Mouse (Mus musculus) embryonic facial prominence, embryonic 15.5 days (tissue): ENCODE measurements at regions not wholly inside any gene's neighbourhood (a gene's known extent, or its start where the extent isn't known, plus 50 kb on each side); places are given as distances from the start of the nearest gene placed in this dataset.

ENCODE experiments used
- ATAC-seq: fragments of 200-750 bp; cut with Nextera tagmentation; 2 replicates; pipeline ENCODE4 v1.8.0; 2017; ENCODE audit warnings: low read depth, moderate TSS enrichment; ENCODE audit not compliant: insufficient number of reproducible peaks, low FRiP score, low TSS enrichment
- H3K27ac ChIP-seq: fragments of 300-500 bp; sonication (generic); replicated peaks from 2 replicates; pipeline ENCODE4 v1.5.1; 2015; ENCODE audit warnings: mild to moderate bottlenecking, inconsistent platforms
- H3K27me3 ChIP-seq: fragments of 300-500 bp; sonication (generic); 2 replicates; pipeline ENCODE4 v1.6.1; 2015; ENCODE audit warnings: inconsistent platforms
- H3K36me3 ChIP-seq: fragments of 300-500 bp; sonication (generic); 2 replicates; pipeline ENCODE4 v1.6.1; 2015; ENCODE audit warnings: mild to moderate bottlenecking, inconsistent platforms
- H3K4me1 ChIP-seq: fragments of 300-500 bp; sonication (generic); 2 replicates; pipeline ENCODE4 v1.6.1; 2015; ENCODE audit warnings: inconsistent platforms
- H3K4me2 ChIP-seq: fragments of 300-500 bp; sonication (generic); replicated peaks from 2 replicates; pipeline ENCODE4 v1.6.1; 2015; ENCODE audit warnings: mild to moderate bottlenecking, inconsistent platforms
- H3K4me3 ChIP-seq: fragments of 300-500 bp; sonication (generic); replicated peaks from 2 replicates; pipeline ENCODE4 v1.5.1; 2015; ENCODE audit warnings: mild to moderate bottlenecking, inconsistent platforms
- H3K9ac ChIP-seq: fragments of 300-500 bp; sonication (generic); 2 replicates; pipeline ENCODE4 v1.6.1; 2015; ENCODE audit warnings: inconsistent platforms
- H3K9me3 ChIP-seq: fragments of 300-500 bp; sonication (generic); replicated peaks from 2 replicates; pipeline ENCODE4 v1.6.1; 2016; ENCODE audit warnings: inconsistent platforms
- WGBS: fragments of 180-500 bp; shearing (Covaris S2); methylation state at CpG from one replicate; pipeline ENCODE4 v1.1.7; 2015; 5-methylcytosine and 5-hydroxymethylcytosine counted together

- Histone ChIP-seq H3K4me3 (no peak overlapping the region), H3K4me1 (no peaks in the 10 kb centered on the region), H3K4me2 (no peak overlapping the region), H3K9me3 (no peaks in the 10 kb centered on the region), H3K36me3 (no peaks in the 10 kb centered on the region), H3K27ac (no peak overlapping the region), H3K9ac (no peak overlapping the region), H3K27me3 (no peaks in the 10 kb centered on the region)
- 70% methylated on average over 3 of the region's 3 CpGs for WGBS
- ATAC-seq: no peak
Measured at GRCm38 (mm10) chr14:108334879-108335278, 579.1 kb downstream of the Slitrk1 start.

DNA sequence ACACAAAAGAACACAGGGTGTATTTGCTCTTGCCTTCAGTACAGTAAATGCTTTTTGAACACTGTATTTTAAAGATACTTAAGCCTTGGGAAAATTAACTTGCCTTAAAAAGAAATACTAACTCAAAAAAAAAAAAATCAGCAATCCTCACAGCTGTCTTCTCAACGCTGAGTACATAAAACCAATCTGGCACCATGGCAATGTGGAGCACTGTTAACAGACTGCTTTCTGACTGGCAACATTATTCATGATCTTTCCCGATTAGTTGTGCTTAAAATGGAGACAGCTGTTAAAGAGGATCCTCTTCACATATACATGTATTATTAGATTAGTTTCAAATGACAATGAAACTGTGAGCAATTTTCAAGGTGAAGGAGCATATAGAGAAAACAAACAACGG is 587.5 kb downstream of the Slitrk1 start:
- Histone ChIP-seq H3K4me2 (no peak overlapping the region), H3K27ac (no peak overlapping the region), H3K9ac (no peak overlapping the region), H3K27me3 (no peaks in the 10 kb centered on the region), H3K9me3 (no peaks in the 10 kb centered on the region), H3K4me3 (no peak overlapping the region), H3K36me3 (no peaks in the 10 kb centered on the region), H3K4me1 (no peaks in the 10 kb centered on the region)
- no peak for ATAC-seq
- WGBS: 40% methylated on average over 3 of the region's 3 CpGs

- no peak overlapping the region for H3K27ac ChIP-seq
- no peaks in the 10 kb centered on the region for H3K27me3 ChIP-seq
- no peak overlapping the region for H3K4me3 ChIP-seq
- H3K36me3 ChIP-seq: no peaks in the 10 kb centered on the region
- H3K9ac ChIP-seq: no peak overlapping the region
- no peaks in the 10 kb centered on the region for H3K4me1 ChIP-seq
- H3K9me3 ChIP-seq: no peaks in the 10 kb centered on the region
- no peak overlapping the region for H3K4me2 ChIP-seq
- 68% methylated on average over 1 of the region's 1 CpGs for WGBS
- no peak for ATAC-seq
Measured at GRCm38 (mm10) chr14:108323364-108324037, 590.5 kb downstream of the Slitrk1 start.

DNA sequence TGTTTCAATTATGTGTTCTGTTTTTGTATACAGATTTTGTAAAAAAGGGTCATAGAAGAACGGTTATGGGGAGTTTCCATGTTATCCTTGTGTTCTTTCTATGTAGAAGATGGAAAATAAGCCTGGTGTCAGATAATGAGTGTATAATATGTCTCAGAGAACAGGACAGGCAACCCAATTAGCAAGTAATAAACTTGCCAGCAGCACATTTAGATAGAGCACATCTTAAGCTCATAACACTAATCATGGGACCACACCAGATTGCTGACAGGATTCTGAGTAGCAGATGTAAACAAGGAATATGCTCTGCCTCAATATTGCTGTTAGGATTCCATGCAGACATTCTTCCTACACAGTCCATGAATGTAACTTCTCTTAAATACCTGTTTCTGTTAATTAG is 606.3 kb downstream of the Slitrk1 start:
- Histone ChIP-seq H3K4me3 (no peak overlapping the region), H3K9ac (no peak overlapping the region), H3K4me2 (no peak overlapping the region), H3K4me1 (no peaks in the 10 kb centered on the region), H3K36me3 (no peaks in the 10 kb centered on the region), H3K27me3 (no peaks in the 10 kb centered on the region), H3K9me3 (no peaks in the 10 kb centered on the region), H3K27ac (no peak overlapping the region)
- 78% methylated on average over 1 of the region's 1 CpGs for WGBS
- ATAC-seq: no peak

DNA sequence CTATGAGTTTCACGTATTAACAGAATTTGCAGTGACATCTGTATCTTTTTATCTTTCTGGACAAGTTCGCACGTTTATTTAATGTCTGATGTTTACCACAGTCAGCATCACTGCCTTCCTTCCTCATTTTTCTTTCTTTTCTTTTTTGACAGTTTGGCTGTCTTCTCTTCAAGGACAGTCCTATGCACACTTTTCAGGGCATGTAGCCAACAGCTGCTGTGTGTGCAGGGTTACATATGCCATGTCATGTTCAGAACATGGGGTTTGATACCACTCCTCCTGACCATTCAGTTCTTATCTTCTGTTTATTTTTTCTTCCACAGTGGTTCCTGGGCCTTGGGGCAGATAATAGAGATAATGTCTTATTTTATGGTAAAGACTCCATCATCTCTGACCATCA is 634.3 kb downstream of the Slitrk1 start:
- no peaks in the 10 kb centered on the region for H3K4me1 ChIP-seq
- H3K4me2 ChIP-seq: no peak overlapping the region
- H3K9ac ChIP-seq: no peak overlapping the region
- ATAC-seq: no peak
- no peaks in the 10 kb centered on the region for H3K27me3 ChIP-seq
- H3K9me3 ChIP-seq: no peaks in the 10 kb centered on the region
- 80% methylated on average over 3 of the region's 3 CpGs for WGBS
- H3K36me3 ChIP-seq: no peaks in the 10 kb centered on the region
- no peak overlapping the region for H3K27ac ChIP-seq
- no peak overlapping the region for H3K4me3 ChIP-seq

- WGBS: 77% methylated on average over 1 of the region's 1 CpGs
- Histone ChIP-seq H3K9me3 (no peaks in the 10 kb centered on the region), H3K36me3 (no peaks in the 10 kb centered on the region), H3K4me3 (no peak overlapping the region), H3K27me3 (no peaks in the 10 kb centered on the region), H3K4me1 (no peaks in the 10 kb centered on the region), H3K27ac (no peak overlapping the region), H3K9ac (no peak overlapping the region), H3K4me2 (no peak overlapping the region)
- ATAC-seq: no peak
Measured at GRCm38 (mm10) chr14:108261083-108261482, 652.9 kb downstream of the Slitrk1 start.

DNA sequence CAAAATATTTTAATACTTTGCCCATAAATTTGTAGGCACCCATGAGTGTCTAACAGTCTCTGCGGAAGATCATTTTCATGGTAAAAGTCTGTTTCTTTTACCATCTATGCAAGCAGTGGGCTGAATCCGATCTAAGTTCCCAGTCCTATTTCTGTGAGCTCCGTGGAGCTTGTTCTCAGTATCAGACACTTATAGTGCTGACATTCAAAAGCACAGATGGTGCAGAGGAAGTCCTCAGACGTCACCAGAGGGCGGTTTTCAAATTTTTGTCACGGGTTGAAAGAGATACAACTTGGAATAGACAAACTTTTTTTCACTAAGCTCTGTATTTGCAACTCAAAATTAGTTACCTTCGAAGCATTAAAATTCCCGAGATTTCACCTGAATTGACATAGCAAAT is 666.6 kb downstream of the Slitrk1 start:
- Histone ChIP-seq H3K4me3 (no peak overlapping the region), H3K36me3 (no peaks in the 10 kb centered on the region), H3K4me1 (no peaks in the 10 kb centered on the region), H3K27ac (no peak overlapping the region), H3K9me3 (no peaks in the 10 kb centered on the region), H3K4me2 (no peak overlapping the region), H3K27me3 (no peaks in the 10 kb centered on the region), H3K9ac (no peak overlapping the region)
- no peak for ATAC-seq
- WGBS: 59% methylated on average over 8 of the region's 8 CpGs

DNA sequence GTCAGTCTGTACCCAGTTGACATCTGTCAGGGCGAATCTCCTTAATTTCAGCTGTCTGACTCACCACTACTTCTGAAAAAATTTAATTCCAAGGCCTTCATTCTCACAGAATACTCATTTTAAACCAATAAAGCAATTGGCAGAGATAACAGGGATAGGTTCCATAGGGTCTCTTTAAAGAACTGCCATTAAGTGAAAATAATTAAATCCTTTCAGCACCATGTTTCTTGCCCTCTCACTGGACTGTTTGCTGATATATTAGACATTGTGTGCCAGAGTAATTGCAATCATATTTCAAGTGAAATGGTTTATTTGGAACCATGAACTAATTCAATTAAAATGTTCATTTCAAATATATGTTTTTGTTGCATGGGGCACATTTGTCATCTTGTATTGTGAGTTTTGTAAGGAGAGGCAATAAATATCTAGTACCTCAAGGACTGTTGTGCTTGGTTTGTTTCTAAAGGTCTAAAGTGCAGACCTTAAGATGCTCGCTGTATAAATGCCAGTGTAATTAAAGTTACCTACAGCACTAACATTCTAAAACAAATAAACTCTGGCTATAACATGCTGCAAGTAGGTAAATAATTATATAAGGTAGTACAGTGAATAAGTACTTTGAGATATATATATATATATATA is 688.4 kb downstream of the Slitrk1 start:
- no peak overlapping the region for H3K9ac ChIP-seq
- WGBS: 83% methylated on average over 2 of the region's 2 CpGs
- no peak overlapping the region for H3K4me3 ChIP-seq
- H3K27me3 ChIP-seq: no peaks in the 10 kb centered on the region
- no peak overlapping the region for H3K4me2 ChIP-seq
- no peak overlapping the region for H3K27ac ChIP-seq
- ATAC-seq: no peak
- no peaks in the 10 kb centered on the region for H3K9me3 ChIP-seq
- no peaks in the 10 kb centered on the region for H3K36me3 ChIP-seq
- no peaks in the 10 kb centered on the region for H3K4me1 ChIP-seq

DNA sequence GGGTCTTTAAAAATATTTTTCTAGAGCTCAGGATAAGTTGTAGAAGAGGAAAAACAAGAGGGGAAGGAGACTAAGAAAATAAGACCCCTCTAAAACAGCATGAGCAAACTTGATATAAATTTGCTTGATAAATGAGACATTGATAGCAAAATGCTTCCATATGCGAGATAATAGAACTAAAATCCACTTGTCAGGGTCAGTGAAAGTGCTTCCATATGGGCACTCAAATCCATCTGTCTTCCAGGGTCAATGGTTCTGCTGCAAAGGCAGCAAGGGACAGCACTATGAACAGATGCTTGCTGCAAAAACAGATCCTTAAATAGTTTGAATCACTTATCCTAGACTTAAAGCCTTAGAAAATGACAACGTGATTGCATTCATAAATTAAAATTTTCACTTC is 704.7 kb downstream of the Slitrk1 start:
- H3K27ac ChIP-seq: no peak overlapping the region
- ATAC-seq: no peak
- no peaks in the 10 kb centered on the region for H3K9me3 ChIP-seq
- 44% methylated on average over 2 of the region's 2 CpGs for WGBS
- no peaks in the 10 kb centered on the region for H3K4me1 ChIP-seq
- no peak overlapping the region for H3K4me2 ChIP-seq
- no peaks in the 10 kb centered on the region for H3K36me3 ChIP-seq
- no peaks in the 10 kb centered on the region for H3K27me3 ChIP-seq
- no peak overlapping the region for H3K4me3 ChIP-seq
- no peak overlapping the region for H3K9ac ChIP-seq

DNA sequence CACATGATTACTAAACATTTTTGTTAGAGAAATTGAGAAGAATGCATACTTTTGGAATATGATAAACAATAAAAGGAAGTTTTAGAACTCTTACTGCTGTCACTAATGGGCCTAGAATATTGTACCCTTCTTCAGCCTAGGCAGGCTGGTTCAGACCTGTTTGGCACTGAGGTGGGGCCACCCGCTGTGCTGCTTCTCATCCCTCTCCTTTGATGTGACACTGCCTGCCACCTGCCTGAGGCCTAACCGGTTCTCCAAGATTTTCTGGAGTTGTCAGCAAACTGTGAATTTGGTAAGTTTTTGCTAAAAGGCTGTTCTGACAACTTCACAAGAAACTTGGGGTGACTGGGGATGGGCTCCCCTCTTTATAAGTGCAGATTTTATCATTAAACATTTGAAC is 714.8 kb downstream of the Slitrk1 start:
- 0 out of 2 replicates have a peak overlapping the region, but pooled peaks have one; percentile 48 for H3K27ac ChIP-seq
- H3K4me3 ChIP-seq: no peak overlapping the region
- no peak overlapping the region for H3K9ac ChIP-seq
- ATAC-seq: no peak
- H3K9me3 ChIP-seq: no peaks in the 10 kb centered on the region
- no peaks in the 10 kb centered on the region for H3K27me3 ChIP-seq
- 19% methylated on average over 2 of the region's 2 CpGs for WGBS
- H3K4me2 ChIP-seq: no peak overlapping the region
- no peaks in the 10 kb centered on the region for H3K36me3 ChIP-seq
- no peaks in the 10 kb centered on the region for H3K4me1 ChIP-seq

DNA sequence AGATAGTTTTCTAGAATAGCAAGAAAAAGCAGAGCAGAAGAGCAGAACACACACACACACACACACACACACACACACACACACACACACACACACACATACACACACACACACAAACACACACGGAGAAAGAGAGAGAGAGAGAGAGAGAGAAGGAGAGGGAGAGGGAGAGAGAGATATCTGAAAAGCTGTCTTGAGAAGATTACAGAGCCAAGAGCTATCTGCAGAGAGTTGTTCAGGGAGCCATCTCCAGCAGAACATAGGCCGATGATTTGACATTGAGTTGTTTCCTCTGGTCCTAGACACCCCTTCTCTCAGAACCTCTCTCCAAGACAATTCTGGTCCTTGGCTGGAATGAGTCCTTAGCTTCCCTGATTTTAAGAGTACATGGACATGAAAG is 733.0 kb downstream of the Slitrk1 start:
- Histone ChIP-seq H3K27ac (no peak overlapping the region), H3K36me3 (no peaks in the 10 kb centered on the region), H3K4me3 (no peak overlapping the region), H3K4me1 (no peaks in the 10 kb centered on the region), H3K9ac (no peak overlapping the region), H3K27me3 (no peaks in the 10 kb centered on the region), H3K9me3 (no peaks in the 10 kb centered on the region), H3K4me2 (no peak overlapping the region)
- 75% methylated on average over 2 of the region's 2 CpGs for WGBS
- no peak for ATAC-seq

DNA sequence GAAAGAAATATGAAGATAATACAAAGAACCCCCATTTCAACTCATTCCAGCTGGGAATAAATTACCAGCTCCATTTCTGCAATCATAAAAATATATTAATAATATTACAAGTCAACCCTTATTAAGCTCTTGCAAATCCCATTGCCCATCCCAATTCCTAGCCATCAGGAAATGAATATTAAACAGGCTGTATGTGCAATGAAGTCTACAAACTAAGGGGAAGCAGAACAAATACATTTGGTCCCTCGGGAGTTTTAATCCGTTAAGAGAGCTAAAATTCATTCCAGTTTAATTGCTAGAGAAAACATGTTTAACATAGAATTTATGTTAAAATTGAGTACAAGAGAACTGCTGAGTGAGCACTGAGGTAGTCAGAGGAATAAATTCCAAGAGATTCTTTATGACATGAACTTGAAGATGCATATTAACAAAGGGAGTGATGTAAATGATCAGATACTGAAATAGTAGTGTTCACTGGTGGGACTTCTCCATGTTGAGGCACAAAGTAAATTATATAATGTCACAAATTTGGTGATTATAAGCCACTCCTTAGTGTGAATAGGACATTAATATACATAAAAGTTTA is 738.6 kb downstream of the Slitrk1 start:
- Histone ChIP-seq H3K4me1 (no peaks in the 10 kb centered on the region), H3K4me3 (no peak overlapping the region), H3K4me2 (no peak overlapping the region), H3K9me3 (no peaks in the 10 kb centered on the region), H3K27ac (no peak overlapping the region), H3K27me3 (no peaks in the 10 kb centered on the region), H3K9ac (no peak overlapping the region), H3K36me3 (no peaks in the 10 kb centered on the region)
- ATAC-seq: no peak
- 69% methylated on average over 2 of the region's 2 CpGs for WGBS
